Comparison of ENCODE assay signal across 20 mouse cellular contexts in the genomic region with DNA sequence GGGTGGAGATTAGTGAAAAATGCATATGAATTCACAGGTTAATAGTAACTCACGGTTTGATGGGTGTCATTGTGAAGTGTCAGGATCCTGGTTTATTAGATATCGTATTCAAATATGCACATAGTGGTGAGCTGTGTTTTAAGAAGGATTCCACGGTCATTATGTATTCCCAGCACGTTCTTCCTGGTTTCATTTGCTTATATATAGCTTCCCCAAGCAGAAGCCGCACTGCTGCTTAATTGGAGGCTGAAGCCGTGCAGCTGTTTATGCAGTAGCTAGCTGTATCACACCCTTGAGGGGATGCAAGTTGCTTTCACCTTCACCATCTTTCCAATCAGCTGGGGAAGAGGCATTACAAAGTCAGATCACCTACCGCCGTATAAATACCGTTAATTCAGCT.
DNase-seq lines count a peak whose midpoint lies in the region; ATAC-seq and TF ChIP-seq lines count a peak whose summit lies in the region.
"Had no signal": no experiment of that assay in that cellular context is flagged by ENCODE, and none has a peak within 500 bp of the region (broad histone marks: within the 10 kb centered on the region; RNA-seq: fewer than 3 reads in every experiment).

No protein-coding gene starts in this region.

- 0 out of 2 replicates have a peak overlapping the region, but pooled peaks have one; percentile 15 for H3K27ac ChIP-seq in left cerebral cortex, adult 2 months
- peak overlapping the region; percentile 55 for H3K27ac ChIP-seq in hindbrain, embryonic 12.5 days
- H3K27ac ChIP-seq in midbrain, embryonic 13.5 days = peak overlapping the region; percentile 83
- peak overlapping the region; percentile 73 for H3K27ac ChIP-seq in neural tube, embryonic 15.5 days (replicated peaks)
- H3K27ac ChIP-seq: kidney, postnatal 0 days had no signal

- no peak for DNase-seq in left cerebral cortex, adult 2 months (ENCODE audit: extremely low spot score in 1 of 2, low spot score in 2 of 2)
- DNase-seq in left cerebral cortex, adult 11 months (ENCODE audit: low spot score) = no peak
- no peak for DNase-seq in layer of hippocampus, postnatal 14 days (ENCODE audit: low spot score in 2 of 2)
- no peak for DNase-seq in embryo, embryonic 10.5 days (ENCODE audit: low spot score)
- DNase-seq: adrenal gland, adult 8-10 months; B cell, adult 2 months; cerebellum, adult 11-12 months; cerebellum, postnatal 36 days; heart, postnatal 14 days; layer of hippocampus, adult 9-11 months; liver; lung, adult 18-20 months; lung, postnatal 36 days had no signal

- WGBS in hindbrain, embryonic 12.5 days = 63% methylated on average over 9 of the region's 9 CpGs
- WGBS in midbrain, embryonic 13.5 days = 45% methylated on average over 9 of the region's 9 CpGs
- WGBS in neural tube, embryonic 15.5 days = 27% methylated on average over 9 of the region's 9 CpGs

- no peak overlapping the region for H3K9ac ChIP-seq in hindbrain, embryonic 12.5 days
- H3K9ac ChIP-seq in midbrain, embryonic 13.5 days (replicated peaks) = no peak overlapping the region; the same call in 1 of the 2 replicates
- no peak overlapping the region for H3K9ac ChIP-seq in neural tube, embryonic 15.5 days (replicated peaks)

- H3K4me3 ChIP-seq in left cerebral cortex, adult 2 months = no peak overlapping the region
- H3K4me3 ChIP-seq in hindbrain, embryonic 12.5 days = no peak overlapping the region
- H3K4me3 ChIP-seq in midbrain, embryonic 13.5 days (replicated peaks) = no peak overlapping the region
- no peak overlapping the region for H3K4me3 ChIP-seq in neural tube, embryonic 15.5 days (replicated peaks)
- H3K4me3 ChIP-seq: erythroblast, embryonic 14.5 days had no signal

- intact Hi-C loops in left cerebral cortex, adult 2 months (cut with DNase I) = no loop called here

- no peaks in the 10 kb centered on the region for H3K27me3 ChIP-seq in hindbrain, embryonic 12.5 days
- H3K27me3 ChIP-seq in midbrain, embryonic 13.5 days = no peaks in the 10 kb centered on the region
- no peaks in the 10 kb centered on the region for H3K27me3 ChIP-seq in neural tube, embryonic 15.5 days (replicated peaks)

- H3K36me3 ChIP-seq in hindbrain, embryonic 12.5 days = no peaks in the 10 kb centered on the region
- H3K36me3 ChIP-seq in midbrain, embryonic 13.5 days = no peaks in the 10 kb centered on the region
- H3K36me3 ChIP-seq in neural tube, embryonic 15.5 days = no peaks in the 10 kb centered on the region

- no peak for TF ChIP-seq CTCF in left cerebral cortex, adult 2 months (IDR thresholded peaks at IDR 0.05)

- H3K4me2 ChIP-seq in hindbrain, embryonic 12.5 days (replicated peaks) = no peak overlapping the region
- peak overlapping the region; percentile 23 for H3K4me2 ChIP-seq in midbrain, embryonic 13.5 days (replicated peaks)
- H3K4me2 ChIP-seq in neural tube, embryonic 15.5 days = peak overlapping the region; percentile 26; the same call in 1 of the 2 replicates
- H3K4me2 ChIP-seq: heart, embryonic 11.5 days had no signal

- no peaks in the 10 kb centered on the region for H3K9me3 ChIP-seq in hindbrain, embryonic 12.5 days (replicated peaks)
- no peaks in the 10 kb centered on the region for H3K9me3 ChIP-seq in midbrain, embryonic 13.5 days
- H3K9me3 ChIP-seq in neural tube, embryonic 15.5 days (replicated peaks) = no peaks in the 10 kb centered on the region

- H3K4me1 ChIP-seq in hindbrain, embryonic 12.5 days = peaks cover 35% of the 10 kb centered on the region
- peaks cover 49% of the 10 kb centered on the region for H3K4me1 ChIP-seq in midbrain, embryonic 13.5 days (replicated peaks)
- peaks cover 34% of the 10 kb centered on the region for H3K4me1 ChIP-seq in neural tube, embryonic 15.5 days

- peak; percentile 80 for ATAC-seq in hindbrain, embryonic 12.5 days (ENCODE audit: low FRiP score)
- ATAC-seq in midbrain, embryonic 13.5 days = peak; percentile 88
- ATAC-seq in neural tube, embryonic 15.5 days (ENCODE audit: low FRiP score) = peak; percentile 81
- no peak for ATAC-seq in frontal cortex, adult (ENCODE audit: low TSS enrichment)

Comparison
In these comparisons a context has a peak if more than half of its experiments do, and no peak if none do; other contexts are left out.
1. H3K27ac ChIP-seq: peak in every context shown above with its lines; median percentile 83 in midbrain, embryonic 13.5 days; 73 in neural tube, embryonic 15.5 days; 55 in hindbrain, embryonic 12.5 days; 15 in left cerebral cortex, adult 2 months.